Mouse (Mus musculus) neural tube, embryonic 15.5 days (tissue): ENCODE measurements at regions not wholly inside any gene's neighbourhood (a gene's known extent, or its start where the extent isn't known, plus 50 kb on each side); places are given as distances from the start of the nearest gene placed in this dataset.

Experiments
- ATAC-seq: fragments of 200-750 bp; cut with Nextera tagmentation; 2 replicates; pipeline ENCODE4 v1.8.0; 2017; ENCODE audit warnings: mild to moderate bottlenecking, moderate TSS enrichment, moderate library complexity; ENCODE audit not compliant: low FRiP score
- H3K27ac ChIP-seq: fragments of 300-500 bp; sonication (generic); replicated peaks from 2 replicates; pipeline ENCODE4 v1.5.1; 2015; ENCODE audit warnings: mild to moderate bottlenecking, inconsistent platforms
- H3K27me3 ChIP-seq: fragments of 300-500 bp; sonication (generic); replicated peaks from 2 replicates; pipeline ENCODE4 v1.6.1; 2015; ENCODE audit warnings: inconsistent platforms
- H3K36me3 ChIP-seq: fragments of 300-500 bp; sonication (generic); 2 replicates; pipeline ENCODE4 v1.6.1; 2015; ENCODE audit warnings: inconsistent platforms
- H3K4me1 ChIP-seq: fragments of 300-500 bp; sonication (generic); 2 replicates; pipeline ENCODE4 v1.6.1; 2015; ENCODE audit warnings: inconsistent platforms
- H3K4me2 ChIP-seq: fragments of 300-500 bp; sonication (generic); 2 replicates; pipeline ENCODE4 v1.6.1; 2015; ENCODE audit warnings: inconsistent platforms, mild to moderate bottlenecking, moderate library complexity
- H3K4me3 ChIP-seq: fragments of 300-500 bp; sonication (generic); replicated peaks from 2 replicates; pipeline ENCODE4 v1.5.1; 2015; ENCODE audit warnings: mild to moderate bottlenecking, inconsistent platforms
- H3K9ac ChIP-seq: fragments of 300-500 bp; sonication (generic); replicated peaks from 2 replicates; pipeline ENCODE4 v1.6.1; 2015; ENCODE audit warnings: mild to moderate bottlenecking, inconsistent platforms
- H3K9me3 ChIP-seq: fragments of 300-500 bp; sonication (generic); replicated peaks from 2 replicates; pipeline ENCODE4 v1.6.1; 2016; ENCODE audit warnings: inconsistent platforms
- WGBS: fragments of 180-500 bp; shearing (Covaris S2); methylation state at CpG from one replicate; pipeline ENCODE4 v1.1.7; 2015; ENCODE audit warnings: mixed read lengths; 5-methylcytosine and 5-hydroxymethylcytosine counted together

- no peaks in the 10 kb centered on the region for H3K27me3 ChIP-seq
- H3K27ac ChIP-seq: no peak overlapping the region
- H3K9ac ChIP-seq: no peak overlapping the region
- H3K4me3 ChIP-seq: no peak overlapping the region
- no peaks in the 10 kb centered on the region for H3K36me3 ChIP-seq
- no peaks in the 10 kb centered on the region for H3K9me3 ChIP-seq
- H3K4me1 ChIP-seq: peaks cover 3% of the 10 kb centered on the region; the same call in 1 of the 2 replicates
- peak; percentile 24; the same call in 1 of the 2 replicates for ATAC-seq
- H3K4me2 ChIP-seq: no peak overlapping the region
These were observed 457.9 kb downstream of the Prkd1 start for GRCm38 (mm10) chr12:50190892-50191539.

DNA sequence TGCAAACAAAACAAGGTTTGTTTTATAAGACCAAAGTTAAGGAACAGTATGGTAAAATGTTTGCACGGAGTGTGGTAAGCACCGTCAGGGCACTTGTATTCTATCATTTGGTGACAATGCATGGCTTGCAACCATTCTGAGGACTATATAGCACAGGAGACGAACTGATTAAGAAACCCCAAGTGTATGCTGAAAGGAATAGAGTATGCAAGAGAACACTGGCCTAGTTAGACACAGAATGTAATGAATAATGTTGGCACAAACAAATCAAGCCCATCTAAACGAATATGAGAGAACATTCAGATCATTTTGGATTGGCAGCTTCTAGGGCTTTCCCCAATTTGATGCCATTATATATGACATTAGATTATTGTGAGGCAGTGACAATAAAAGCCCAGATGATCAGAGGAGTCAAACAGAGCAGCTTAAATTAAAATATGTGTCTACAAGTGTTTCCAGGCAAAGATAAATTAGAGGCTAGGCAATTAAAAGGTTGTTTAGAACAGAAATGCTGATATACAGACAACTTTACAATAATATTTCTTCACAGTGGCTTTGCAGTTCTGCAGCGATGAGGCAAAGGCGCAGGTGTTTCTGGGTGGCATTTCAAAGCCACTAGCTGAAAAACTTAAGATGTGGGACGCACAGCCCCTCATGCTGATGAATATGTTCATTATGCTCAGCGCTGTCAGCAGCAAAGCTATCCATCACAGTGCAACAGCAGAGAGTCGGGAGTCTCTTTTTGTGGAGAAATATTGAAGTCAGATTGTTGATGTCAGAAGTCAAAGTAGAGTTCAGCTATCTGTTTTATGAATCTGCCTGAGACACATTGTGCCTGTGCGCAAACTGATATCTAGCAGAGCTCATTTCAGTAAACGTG is 456.9 kb downstream of the Prkd1 start:
- H3K4me2 ChIP-seq: no peak overlapping the region
- 46% methylated on average over 11 of the region's 11 CpGs for WGBS
- no peaks in the 10 kb centered on the region for H3K36me3 ChIP-seq
- ATAC-seq: no peak
- no peak overlapping the region for H3K27ac ChIP-seq
- no peak overlapping the region for H3K9ac ChIP-seq
- no peak overlapping the region for H3K4me3 ChIP-seq
- H3K4me1 ChIP-seq: peaks cover 3% of the 10 kb centered on the region; the same call in 1 of the 2 replicates
- no peaks in the 10 kb centered on the region for H3K27me3 ChIP-seq
- no peaks in the 10 kb centered on the region for H3K9me3 ChIP-seq

DNA sequence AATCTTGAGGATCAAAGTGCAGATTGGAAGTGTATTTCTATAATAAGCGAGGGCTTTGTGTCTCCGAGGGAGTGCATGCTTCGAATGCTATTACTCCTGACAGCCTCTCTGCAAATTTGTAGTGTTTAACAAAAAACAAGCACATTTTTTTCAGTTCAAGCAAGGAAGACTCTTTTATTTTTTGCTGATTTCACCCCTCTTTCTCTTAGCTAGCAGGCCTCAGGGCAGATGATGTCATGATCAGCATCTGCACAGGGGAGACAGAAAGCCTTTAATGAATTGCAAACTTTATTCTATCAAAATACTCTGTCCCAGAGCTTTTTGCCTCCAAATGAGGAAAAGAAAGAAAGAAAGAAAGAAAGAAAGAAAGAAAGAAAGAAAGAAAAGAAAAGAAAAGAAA is 455.4 kb downstream of the Prkd1 start:
- Histone ChIP-seq H3K27ac (no peak overlapping the region), H3K4me1 (peaks cover 3% of the 10 kb centered on the region; the same call in 1 of the 2 replicates), H3K9me3 (no peaks in the 10 kb centered on the region), H3K36me3 (no peaks in the 10 kb centered on the region), H3K9ac (no peak overlapping the region), H3K27me3 (no peaks in the 10 kb centered on the region), H3K4me2 (no peak overlapping the region), H3K4me3 (no peak overlapping the region)
- ATAC-seq: no peak
- WGBS: 77% methylated on average over 3 of the region's 3 CpGs

- Histone ChIP-seq H3K4me2 (no peak overlapping the region), H3K9me3 (no peaks in the 10 kb centered on the region), H3K27ac (no peak overlapping the region), H3K4me3 (no peak overlapping the region), H3K27me3 (no peaks in the 10 kb centered on the region), H3K4me1 (peaks cover 3% of the 10 kb centered on the region; the same call in 1 of the 2 replicates), H3K9ac (no peak overlapping the region), H3K36me3 (no peaks in the 10 kb centered on the region)
- no peak for ATAC-seq
These were observed 454.2 kb downstream of the Prkd1 start for GRCm38 (mm10) chr12:50194714-50195113.

GRCm38 (mm10) chr12:50196339-50196738 is 452.6 kb downstream of the Prkd1 start:
- Histone ChIP-seq H3K9me3 (no peaks in the 10 kb centered on the region), H3K9ac (no peak overlapping the region), H3K4me3 (no peak overlapping the region), H3K4me1 (peaks cover 3% of the 10 kb centered on the region; the same call in 1 of the 2 replicates), H3K27ac (no peak overlapping the region), H3K4me2 (no peak overlapping the region), H3K27me3 (no peaks in the 10 kb centered on the region), H3K36me3 (no peaks in the 10 kb centered on the region)
- ATAC-seq: no peak
- WGBS: 33% methylated on average over 2 of the region's 2 CpGs

DNA sequence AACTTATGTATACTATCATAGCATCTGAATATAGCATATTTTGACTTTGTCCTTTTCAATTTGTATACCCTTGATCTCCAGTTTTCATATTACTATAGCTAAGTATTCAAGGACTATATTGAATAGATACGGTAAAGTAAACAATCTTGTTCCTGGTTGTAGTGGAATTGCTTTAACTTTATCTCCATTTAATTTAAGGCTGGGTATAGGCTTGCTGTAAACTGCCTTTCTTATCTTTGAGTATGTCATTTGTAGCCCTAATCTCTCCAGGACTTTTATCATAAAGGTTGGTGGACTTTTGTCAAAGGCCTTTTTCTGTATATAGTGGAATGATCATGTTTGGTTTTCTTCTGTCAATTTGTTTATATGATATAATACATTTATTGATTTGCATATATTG is 407.8 kb downstream of the Prkd1 start:
- Histone ChIP-seq H3K4me3 (no peak overlapping the region), H3K9ac (no peak overlapping the region), H3K36me3 (no peaks in the 10 kb centered on the region), H3K27me3 (no peaks in the 10 kb centered on the region), H3K4me2 (no peak overlapping the region), H3K4me1 (no peaks in the 10 kb centered on the region), H3K27ac (no peak overlapping the region), H3K9me3 (no peaks in the 10 kb centered on the region)
- ATAC-seq: no peak
- WGBS: 94% methylated on average over 1 of the region's 1 CpGs

DNA sequence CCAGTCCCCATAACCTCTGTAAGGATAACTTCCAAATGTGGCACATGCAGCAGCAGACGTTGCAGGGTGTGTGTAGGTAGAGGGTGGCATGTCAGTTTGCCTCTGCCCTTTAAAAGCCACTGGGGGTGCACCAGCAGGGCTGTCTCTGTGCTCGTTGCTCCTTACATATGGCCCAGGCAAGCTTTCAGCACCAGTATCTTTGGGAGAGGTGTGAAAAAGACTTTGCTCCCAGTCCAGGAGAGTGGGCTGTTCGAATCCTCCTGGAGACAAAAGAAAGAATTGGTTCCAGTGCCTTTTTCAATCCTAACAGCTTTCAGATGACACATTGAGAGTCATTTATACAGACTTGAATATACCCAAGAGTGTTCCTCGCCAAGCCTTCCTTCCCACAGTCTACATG is 390.0 kb downstream of the Prkd1 start:
- H3K4me3 ChIP-seq: no peak overlapping the region
- no peak overlapping the region for H3K27ac ChIP-seq
- H3K36me3 ChIP-seq: no peaks in the 10 kb centered on the region
- H3K27me3 ChIP-seq: no peaks in the 10 kb centered on the region
- H3K4me1 ChIP-seq: no peaks in the 10 kb centered on the region
- 67% methylated on average over 4 of the region's 4 CpGs for WGBS
- H3K4me2 ChIP-seq: no peak overlapping the region
- no peaks in the 10 kb centered on the region for H3K9me3 ChIP-seq
- no peak overlapping the region for H3K9ac ChIP-seq
- no peak for ATAC-seq

DNA sequence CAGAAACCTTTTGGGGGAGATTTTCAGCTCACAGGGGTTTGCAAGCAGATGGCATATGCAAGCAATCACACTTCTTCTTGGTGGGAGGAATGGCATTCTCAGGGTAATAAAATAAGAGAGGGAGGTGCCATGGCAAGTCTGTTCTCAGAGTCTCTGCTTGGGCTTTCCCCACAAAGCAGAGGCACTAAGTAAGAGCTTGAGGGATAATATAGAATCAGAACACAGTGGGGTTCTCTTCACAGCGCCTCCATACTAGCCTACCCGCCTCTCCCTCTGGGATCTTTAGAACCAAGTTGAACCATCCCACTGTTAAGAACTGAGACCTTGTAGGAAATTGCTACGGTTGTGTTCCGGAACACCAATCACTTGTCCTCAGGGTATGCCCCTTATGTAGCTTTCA is 387.8 kb downstream of the Prkd1 start:
- Histone ChIP-seq H3K36me3 (no peaks in the 10 kb centered on the region), H3K4me2 (no peak overlapping the region), H3K4me1 (no peaks in the 10 kb centered on the region), H3K27me3 (no peaks in the 10 kb centered on the region), H3K4me3 (no peak overlapping the region), H3K9me3 (no peaks in the 10 kb centered on the region), H3K27ac (no peak overlapping the region), H3K9ac (no peak overlapping the region)
- 80% methylated on average over 4 of the region's 4 CpGs for WGBS
- no peak for ATAC-seq

- Histone ChIP-seq H3K4me1 (no peaks in the 10 kb centered on the region), H3K9ac (no peak overlapping the region), H3K36me3 (no peaks in the 10 kb centered on the region), H3K4me3 (no peak overlapping the region), H3K4me2 (no peak overlapping the region), H3K27me3 (no peaks in the 10 kb centered on the region), H3K27ac (no peak overlapping the region), H3K9me3 (no peaks in the 10 kb centered on the region)
- ATAC-seq: no peak
- 95% methylated on average over 2 of the region's 2 CpGs for WGBS
These were observed 375.5 kb downstream of the Prkd1 start for GRCm38 (mm10) chr12:50273239-50273880.

GRCm38 (mm10) chr12:50281615-50282014 is 367.3 kb downstream of the Prkd1 start:
- Histone ChIP-seq H3K9me3 (no peaks in the 10 kb centered on the region), H3K27ac (no peak overlapping the region), H3K4me2 (no peak overlapping the region), H3K4me3 (no peak overlapping the region), H3K9ac (no peak overlapping the region), H3K36me3 (no peaks in the 10 kb centered on the region), H3K4me1 (no peaks in the 10 kb centered on the region), H3K27me3 (no peaks in the 10 kb centered on the region)
- no peak for ATAC-seq
- 77% methylated on average over 1 of the region's 1 CpGs for WGBS
